Mouse (Mus musculus) embryonic fibroblast, embryonic 13.5 days (primary cell): Measurements from ENCODE around the gene Apln. TPM values are rescaled to one million over a fixed set of nuclear protein-coding genes. Genes with fewer than 3 reads are reported as not detected.

Experiments used
- H3K27ac ChIP-seq: 2 replicates; pipeline ENCODE4 v1.5.1; 2012; ENCODE audit warnings: low read length, control low read depth, inconsistent platforms; ENCODE audit not compliant: insufficient read depth
- H3K4me1 ChIP-seq: 2 replicates; pipeline ENCODE4 v1.6.1; 2011; ENCODE audit warnings: low read length; ENCODE audit not compliant: control insufficient read depth, insufficient read depth
- H3K4me3 ChIP-seq: 2 replicates; pipeline ENCODE4 v1.5.1; 2011; ENCODE audit warnings: mild to moderate bottlenecking, control low read depth, low read length; ENCODE audit not compliant: insufficient read depth
- CTCF ChIP-seq: IDR thresholded peaks from 2 replicates; pipeline ENCODE4 v1.5.1; 2011; ENCODE audit warnings: mild to moderate bottlenecking, control low read depth, low read length, moderate library complexity, borderline replicate concordance; ENCODE audit not compliant: insufficient read depth
- POLR2A ChIP-seq: IDR thresholded peaks from 2 replicates; pipeline ENCODE4 v1.6.1; 2011; ENCODE audit warnings: low read depth, mild to moderate bottlenecking, control low read depth, low read length, moderate library complexity
- polyA plus RNA-seq: library from polyadenylated mRNA; stranded (reverse); fragments of >200 nt; gene quantifications from 2 replicates; pipeline ENCODE4 v1.2.4, GENCODE M21; 2011; ENCODE audit warnings: low read depth; ENCODE audit not compliant: missing spikeins, insufficient read length

The Apln gene
- polyA plus RNA-seq, 1 experiment, result 5.0 TPM

DNA sequence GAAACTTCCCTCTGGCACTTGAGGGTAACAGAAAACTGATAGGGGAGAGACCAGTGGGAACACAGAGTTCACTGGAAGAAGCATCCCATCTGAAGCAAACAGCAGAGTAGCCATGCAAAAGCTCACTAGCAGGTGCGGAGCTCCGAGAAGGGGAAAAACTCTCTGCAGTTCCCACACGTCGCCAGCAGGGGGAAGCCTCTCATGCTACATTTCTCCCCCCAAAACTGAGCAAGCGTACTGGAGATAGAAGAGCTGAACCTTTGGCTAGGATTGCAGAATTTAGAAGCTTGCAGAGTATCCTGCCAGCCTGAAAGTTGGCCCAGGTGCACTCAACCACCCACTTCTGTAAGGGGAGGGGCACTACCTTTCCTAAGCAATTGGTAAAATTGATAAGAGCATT is 14.7 kb downstream of the Apln start:
- Histone ChIP-seq H3K4me3 (no peak overlapping the region), H3K27ac (no peak overlapping the region), H3K4me1 (no peaks in the 10 kb centered on the region)
- TF ChIP-seq CTCF (peak; percentile 37; the same call in 1 of the 2 replicates), POLR2A (no peak)

DNA sequence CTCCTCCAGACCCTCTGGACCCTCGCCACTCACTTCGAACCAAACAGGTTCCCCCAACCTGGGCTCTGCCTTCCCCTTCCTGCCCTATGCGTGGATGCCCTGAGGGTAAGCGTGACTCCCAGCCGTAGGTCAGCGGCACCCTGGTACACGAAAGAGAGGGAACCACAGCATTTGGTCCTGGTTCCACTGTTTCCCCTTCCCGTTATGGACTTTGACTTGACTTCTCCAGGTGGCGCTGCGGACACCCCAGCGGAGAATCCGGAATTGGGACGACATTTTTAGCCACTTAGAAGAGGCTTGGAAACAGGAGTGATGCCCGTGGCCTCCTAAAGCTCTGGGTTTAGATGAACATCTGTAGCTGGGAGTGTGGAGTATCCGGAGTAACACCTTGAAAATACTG is 15.3 kb downstream of the Apln start:
- no peak overlapping the region for H3K27ac ChIP-seq
- no peaks in the 10 kb centered on the region for H3K4me1 ChIP-seq
- no peak overlapping the region for H3K4me3 ChIP-seq
- no peak for TF ChIP-seq POLR2A
- no peak for TF ChIP-seq CTCF

DNA sequence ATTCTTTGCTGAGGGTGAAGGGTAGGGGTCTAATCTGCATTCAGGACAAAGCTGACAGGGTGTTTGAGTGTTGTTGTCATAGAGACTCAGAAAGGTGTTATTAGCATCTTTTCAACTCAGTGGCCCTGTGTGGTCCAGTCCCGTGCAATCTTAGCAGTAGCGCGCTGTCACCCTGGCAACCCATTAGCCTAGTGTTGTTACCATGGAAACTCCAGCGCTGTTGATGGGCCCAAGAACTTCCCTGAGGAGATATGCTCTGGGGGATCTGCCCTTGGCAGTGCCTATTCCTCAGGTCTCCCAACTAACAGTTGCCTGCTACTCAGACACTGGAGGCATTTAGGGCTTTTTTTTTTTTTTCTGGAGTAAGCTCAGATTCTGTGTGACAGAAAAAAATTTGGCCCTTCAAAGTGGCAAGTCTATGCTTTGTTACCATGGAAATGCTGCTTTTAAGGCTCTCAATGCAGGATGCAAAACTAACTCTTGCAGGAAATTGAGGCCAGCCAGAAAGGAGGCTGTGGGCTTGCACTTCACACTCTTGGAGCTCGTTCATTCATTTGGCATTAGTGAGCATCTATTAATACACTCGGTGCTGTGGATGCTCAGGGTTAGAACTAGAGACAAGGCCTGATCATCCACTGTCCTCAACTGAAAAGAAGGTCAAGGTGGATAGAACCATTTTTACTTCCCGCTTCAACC is 17.6 kb downstream of the Apln start:
- H3K27ac ChIP-seq, result no peak overlapping the region
- no peak for TF ChIP-seq CTCF
- TF ChIP-seq POLR2A, result no peak

DNA sequence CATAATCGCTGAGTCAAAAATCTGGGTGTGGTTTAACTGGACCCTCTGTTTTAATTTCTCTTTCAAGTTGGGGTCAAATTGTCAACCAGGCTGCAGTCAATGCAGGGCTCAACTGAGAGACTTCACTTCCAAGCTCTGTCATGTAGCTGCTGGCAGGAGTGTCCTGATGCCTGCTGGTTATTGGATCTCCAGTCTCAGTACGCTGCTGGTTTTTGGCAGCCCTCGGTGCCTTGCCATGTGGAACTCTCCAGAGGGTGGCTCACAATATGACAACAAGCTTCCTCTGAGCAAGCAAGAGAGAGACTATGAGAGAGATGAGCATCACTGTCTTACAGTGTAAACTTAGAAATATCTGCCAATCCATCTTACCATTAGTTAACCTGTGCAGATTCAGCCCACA is 23.0 kb downstream of the Apln start:
- no peak overlapping the region for H3K27ac ChIP-seq
- no peaks in the 10 kb centered on the region; the same call in 1 of the 2 replicates for H3K4me1 ChIP-seq
- H3K4me3 ChIP-seq, result no peak overlapping the region
- TF ChIP-seq POLR2A (no peak), CTCF (no peak)

More for the DNA sequence above, 17.6 kb downstream of the Apln start:
- Histone ChIP-seq H3K4me3 (no peak overlapping the region), H3K4me1 (no peaks in the 10 kb centered on the region; the same call in 1 of the 2 replicates)

DNA sequence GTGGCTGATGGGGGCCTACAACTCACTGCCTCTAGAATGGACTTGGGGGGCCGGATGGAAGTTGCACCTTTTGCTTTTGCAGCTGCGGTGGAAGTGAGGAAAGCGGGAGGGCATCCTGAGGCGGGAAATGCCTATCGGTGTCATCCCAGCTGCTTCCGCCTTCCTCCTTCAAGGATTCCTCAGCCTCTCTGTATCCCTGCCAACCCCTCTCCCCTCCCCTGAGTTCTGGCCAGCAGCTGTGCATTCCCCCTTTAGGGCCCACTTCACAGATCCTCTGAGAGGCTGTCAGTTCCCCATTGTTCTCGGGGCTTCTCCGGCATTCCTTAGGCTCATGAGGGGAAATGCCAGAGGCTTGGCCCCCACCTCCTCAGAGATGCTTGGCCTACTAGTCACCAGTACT is 28.6 kb downstream of the Apln start:
- TF ChIP-seq CTCF (no peak), POLR2A (no peak)
- H3K4me1 ChIP-seq, result no peaks in the 10 kb centered on the region
- H3K4me3 ChIP-seq, result no peak overlapping the region
- H3K27ac ChIP-seq, result no peak overlapping the region

DNA sequence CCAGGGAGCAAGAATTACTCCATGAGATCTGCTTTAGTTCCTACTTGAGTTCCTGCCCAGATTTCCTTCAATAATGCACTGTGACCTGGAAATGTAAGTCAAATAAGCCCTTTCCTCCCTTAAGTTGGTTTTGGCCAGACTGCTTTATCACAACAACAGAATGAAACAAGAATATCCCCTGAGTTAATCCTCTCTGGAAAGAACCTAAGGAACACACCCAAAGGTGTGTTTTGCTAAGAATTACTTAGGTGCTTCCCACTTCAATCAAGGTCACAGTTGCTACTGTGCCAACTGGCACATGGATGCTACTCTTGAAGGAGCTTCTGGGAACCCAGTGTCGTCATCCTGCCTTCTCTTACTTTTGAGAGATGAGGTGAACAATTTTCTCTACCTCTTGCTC is 29.9 kb downstream of the Apln start:
- TF ChIP-seq CTCF, result no peak
- TF ChIP-seq POLR2A, result no peak
- Histone ChIP-seq H3K27ac (no peak overlapping the region), H3K4me3 (no peak overlapping the region), H3K4me1 (no peaks in the 10 kb centered on the region)

DNA sequence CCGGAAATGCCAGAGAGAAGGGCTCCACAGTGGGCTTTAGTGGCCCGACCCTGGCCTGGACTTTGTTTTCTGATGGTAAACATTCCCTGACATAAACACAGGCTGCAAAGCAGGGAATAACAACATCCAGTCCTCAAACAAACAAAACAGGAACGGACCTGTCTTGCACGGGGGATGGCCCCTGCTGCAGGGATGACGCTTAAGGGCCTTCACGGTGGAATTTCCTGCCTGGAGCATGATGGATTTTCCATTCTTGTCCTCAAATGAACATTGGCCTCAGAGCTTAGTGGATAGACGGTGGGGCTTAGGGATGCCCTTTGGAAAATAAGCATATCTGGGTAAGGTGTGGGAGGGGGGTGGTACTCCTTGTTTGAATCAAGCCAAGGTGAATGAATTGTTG is 33.5 kb downstream of the Apln start:
- Histone ChIP-seq H3K27ac (no peak overlapping the region), H3K4me1 (no peaks in the 10 kb centered on the region), H3K4me3 (no peak overlapping the region)
- TF ChIP-seq CTCF (no peak), POLR2A (no peak)

DNA sequence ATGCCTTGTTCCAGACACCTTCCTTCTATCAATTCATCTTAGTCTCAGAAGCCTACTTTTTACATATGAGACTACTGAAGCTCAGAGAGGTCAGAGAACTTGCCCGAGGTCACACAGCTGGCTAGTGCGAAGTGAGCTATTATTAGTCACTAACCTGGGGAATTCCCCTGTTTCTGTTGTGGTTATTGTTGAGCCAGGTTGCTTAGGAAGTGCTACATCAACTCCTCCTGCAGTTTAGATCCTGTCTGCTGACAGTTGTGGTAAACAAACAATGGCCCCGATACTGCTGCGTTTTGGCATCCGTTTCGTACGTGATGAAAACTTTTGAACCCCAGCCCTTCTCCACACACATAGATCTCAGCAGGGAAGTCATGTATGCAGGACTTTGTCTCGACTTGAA is 36.2 kb downstream of the Apln start:
- Histone ChIP-seq H3K27ac (no peak overlapping the region), H3K4me3 (no peak overlapping the region), H3K4me1 (no peaks in the 10 kb centered on the region)
- no peak for TF ChIP-seq POLR2A
- TF ChIP-seq CTCF, result no peak

DNA sequence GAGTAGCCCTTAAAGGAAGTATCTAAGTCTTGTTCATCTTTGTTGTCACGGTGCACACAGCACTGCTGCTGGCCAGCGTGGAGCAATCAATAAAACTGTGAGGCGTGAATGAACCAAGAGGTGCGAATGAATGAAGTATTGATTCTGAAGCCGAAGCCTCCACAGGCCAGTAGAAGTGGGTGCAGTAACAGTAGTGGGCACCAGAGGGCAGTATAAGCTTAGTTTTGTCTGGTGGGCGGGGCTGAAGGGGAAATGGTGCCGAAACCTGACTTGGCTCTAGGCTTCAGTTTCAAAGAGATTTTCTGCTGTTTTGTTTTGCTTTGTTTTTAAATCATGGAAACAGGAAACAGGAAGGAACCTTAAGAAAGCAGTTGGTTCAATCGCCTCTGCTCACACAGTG is 42.0 kb downstream of the Apln start:
- Histone ChIP-seq H3K4me1 (peaks cover 5% of the 10 kb centered on the region; the same call in 1 of the 2 replicates), H3K4me3 (no peak overlapping the region), H3K27ac (no peak overlapping the region)
- TF ChIP-seq CTCF (peak; percentile 24; the same call in 1 of the 2 replicates), POLR2A (no peak)

DNA sequence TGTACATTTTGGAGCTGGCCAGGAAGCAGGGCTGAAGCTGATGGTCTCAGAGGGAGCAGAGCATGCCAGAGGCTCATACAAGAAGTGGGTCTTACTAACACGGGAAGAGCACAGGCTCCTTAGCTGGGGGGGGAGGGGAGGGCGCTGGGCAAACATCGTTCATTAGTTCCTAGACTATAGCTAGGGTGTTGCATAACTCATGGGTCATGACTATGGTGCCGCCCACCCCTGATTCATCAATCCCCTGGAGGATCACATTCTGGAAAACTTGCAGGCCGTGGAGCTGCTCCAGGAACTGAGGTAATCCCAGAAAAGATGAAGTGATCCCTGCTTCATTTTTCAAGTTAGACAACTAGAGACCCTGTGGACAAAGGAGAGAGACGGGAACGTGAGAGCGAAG is 46.6 kb downstream of the Apln start:
- Histone ChIP-seq H3K4me3 (no peak overlapping the region), H3K4me1 (peaks cover 5% of the 10 kb centered on the region; the same call in 1 of the 2 replicates), H3K27ac (peak overlapping the region; percentile 58)
- TF ChIP-seq CTCF, result no peak
- no peak for TF ChIP-seq POLR2A
